Mouse (Mus musculus) embryo, embryonic 9.5 days (tissue): Measurements from ENCODE around the gene Cyth2.

Source experiments
- DNase-seq: peaks from one replicate; pipeline ENCODE4 v3.0.0-alpha.2; 2017; ENCODE audit errors: extremely low spot score

The Cyth2 gene

GRCm38 (mm10) chr7:45813787-45814779 lies at the start of gene Cyth2:
Gene Cyth2 (minus strand): TSS chr7:45814581.
- peak; percentile 100 for DNase-seq

- DNase-seq = no peak
Observed at GRCm38 (mm10) chr7:45862804-45863203, 48.4 kb upstream of the Cyth2 start.

- no peak for DNase-seq
Observed at GRCm38 (mm10) chr7:45859008-45859407, 44.6 kb upstream of the Cyth2 start.

GRCm38 (mm10) chr7:45856950-45857901 lies 42.8 kb upstream of the Cyth2 start:
- DNase-seq = no peak

- DNase-seq = no peak
Observed at GRCm38 (mm10) chr7:45853089-45853488, 38.7 kb upstream of the Cyth2 start.

DNA sequence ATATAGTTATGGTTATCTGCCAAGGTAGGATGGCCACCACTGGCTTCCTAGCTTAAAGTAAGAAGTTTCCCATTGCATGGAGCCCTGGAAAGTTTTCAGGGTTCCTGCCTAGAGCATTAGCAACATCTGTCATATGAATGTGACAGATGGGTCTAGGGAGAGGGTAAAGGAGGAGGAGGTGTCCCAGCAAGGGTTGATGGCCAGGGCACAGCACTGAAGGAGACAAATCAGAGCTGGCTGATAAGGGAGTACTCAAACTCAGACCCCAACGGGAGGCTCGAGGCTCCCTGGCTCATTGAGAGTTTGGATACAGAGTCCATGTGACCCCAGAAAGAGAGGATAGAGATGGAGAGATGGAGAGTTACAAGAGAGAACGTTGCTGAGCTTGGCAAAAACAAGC lies 36.3 kb upstream of the Cyth2 start:
- no peak for DNase-seq

DNA sequence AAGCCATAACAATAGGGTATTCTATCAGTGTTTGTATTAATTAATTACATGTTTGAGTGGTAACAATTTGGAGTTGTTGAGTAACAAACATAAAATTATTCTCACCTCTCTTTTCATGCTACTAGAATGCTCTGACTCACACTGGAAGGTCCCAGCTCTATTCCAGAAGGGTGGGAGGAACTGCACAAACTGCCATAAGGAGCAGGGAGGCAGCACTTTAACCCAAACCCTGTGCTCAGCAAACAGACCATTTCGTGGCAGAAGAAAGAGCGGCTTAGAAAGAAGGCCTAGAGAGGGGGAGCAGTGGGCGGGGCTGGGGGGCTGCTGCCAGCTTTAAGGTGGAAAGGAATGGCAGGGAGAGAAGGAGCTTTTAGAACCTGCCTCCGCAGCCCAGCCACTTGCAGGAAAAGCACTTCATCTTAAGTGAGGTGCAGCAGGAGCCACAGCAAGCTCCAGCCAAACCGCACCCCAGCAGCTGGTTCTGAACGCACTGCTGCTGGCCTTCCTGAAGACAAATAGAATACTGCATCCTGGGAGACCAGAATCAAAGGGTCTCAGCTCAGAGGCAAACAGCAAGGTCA lies 34.2 kb upstream of the Cyth2 start:
- no peak for DNase-seq

- DNase-seq = no peak
Observed at GRCm38 (mm10) chr7:45842950-45843744, 28.8 kb upstream of the Cyth2 start.

- DNase-seq = no peak
Observed at GRCm38 (mm10) chr7:45833924-45834323, 19.5 kb upstream of the Cyth2 start.

GRCm38 (mm10) chr7:45833148-45833790 lies 18.9 kb upstream of the Cyth2 start:
- DNase-seq = no peak

DNA sequence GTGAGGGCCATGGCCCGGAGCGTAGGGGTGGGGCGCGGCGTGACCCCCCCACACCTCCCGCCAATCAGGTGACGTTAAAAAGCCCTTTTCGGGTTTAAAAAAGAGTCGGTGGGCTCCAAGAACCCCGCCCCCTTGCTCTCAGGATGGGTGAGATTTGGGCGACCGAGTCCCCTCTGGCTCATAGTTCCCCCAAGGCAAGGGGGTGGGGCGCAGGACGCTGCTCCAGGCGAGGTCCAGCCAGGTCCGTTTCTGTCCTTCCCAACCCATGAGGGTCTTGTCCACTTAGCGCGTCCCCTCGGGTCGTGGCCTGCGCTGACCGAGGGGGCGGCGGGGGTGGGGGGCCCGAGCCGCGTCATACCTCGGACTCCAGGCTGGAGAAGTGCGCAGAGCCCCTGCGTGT lies 18.0 kb upstream of the Cyth2 start:
- DNase-seq = no peak

GRCm38 (mm10) chr7:45831128-45831525 lies 16.7 kb upstream of the Cyth2 start:
- DNase-seq = no peak

GRCm38 (mm10) chr7:45830427-45831127 lies 16.2 kb upstream of the Cyth2 start, which contains the start of gene Grwd1:
Gene Grwd1 (minus strand): TSS chr7:45830944.
- DNase-seq = peak; percentile 90

DNA sequence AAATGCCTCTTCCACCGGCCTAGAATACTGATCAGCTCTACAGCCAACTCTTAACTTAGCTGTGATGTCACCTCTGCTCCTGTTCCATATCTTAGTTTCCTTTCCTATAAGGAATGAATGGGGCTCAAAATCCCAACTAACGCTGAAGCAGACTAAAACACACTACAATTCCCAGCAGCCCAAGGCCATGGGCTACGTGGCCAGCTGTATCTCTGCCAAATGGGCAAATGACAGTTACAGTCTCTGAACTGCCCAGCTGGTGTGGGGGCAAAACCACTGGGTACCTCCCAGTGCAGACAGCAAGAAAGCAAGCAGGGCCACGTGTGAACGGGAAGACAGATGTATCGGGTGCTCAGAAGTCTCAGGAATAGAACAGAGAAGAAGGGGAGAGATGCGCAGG lies 12.2 kb upstream of the Cyth2 start:
- DNase-seq = no peak

DNA sequence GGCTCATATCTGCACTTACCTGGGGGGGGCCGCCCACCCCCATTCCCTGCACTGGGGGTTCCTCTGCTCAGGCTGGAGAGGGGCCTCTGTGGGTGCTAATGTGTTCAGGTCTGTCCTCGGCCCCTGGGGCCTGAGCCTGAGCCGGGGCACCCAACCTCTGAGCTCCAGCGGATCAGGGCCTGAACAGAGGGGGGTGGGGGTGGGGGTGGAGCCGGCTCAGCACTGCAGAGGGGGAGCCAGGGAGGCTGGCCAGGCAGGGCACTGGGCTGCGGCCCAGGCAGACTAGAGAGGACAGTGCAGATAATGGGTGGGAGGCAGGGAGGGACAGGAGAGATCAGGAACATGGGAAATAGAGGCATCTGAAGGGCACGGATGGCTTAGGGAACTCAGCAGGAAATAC lies 10.2 kb upstream of the Cyth2 start, which contains the start of gene Kcnj14:
TSS of gene Kcnj14 (minus strand) at position 185 of the 400 bp plus-strand sequence.
- no peak for DNase-seq

DNA sequence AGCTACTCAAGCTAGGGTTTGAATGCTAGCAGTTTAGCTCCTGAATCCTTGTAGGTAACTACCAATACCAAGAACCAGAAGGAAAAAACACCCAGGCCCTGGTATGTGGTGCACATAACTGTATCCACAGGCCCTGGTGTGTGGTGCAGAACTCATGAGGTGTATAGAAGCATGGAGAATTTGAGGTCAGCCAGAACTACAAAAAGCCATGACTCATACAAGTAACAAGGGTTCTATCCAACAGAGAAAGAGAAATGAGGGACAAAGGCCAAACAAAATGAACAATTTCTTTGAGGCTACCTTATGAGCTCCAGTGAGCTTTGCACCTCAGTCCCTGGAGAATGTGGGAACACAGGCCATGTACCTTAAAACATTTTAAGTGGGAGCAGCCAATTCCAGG lies 6.5 kb upstream of the Cyth2 start:
- no peak for DNase-seq

- no peak for DNase-seq
Observed at GRCm38 (mm10) chr7:45819843-45820242, 5.5 kb upstream of the Cyth2 start.

- DNase-seq = no peak
Observed at GRCm38 (mm10) chr7:45815984-45816351, 1.6 kb upstream of the Cyth2 start.

GRCm38 (mm10) chr7:45815323-45815983 lies 1.1 kb upstream of the Cyth2 start:
- no peak for DNase-seq
